Mouse (Mus musculus): ENCODE measurements around the gene Tdrd5. TPM values are rescaled to one million over a fixed set of nuclear protein-coding genes. Genes with fewer than 3 reads are reported as not detected.
A peak's percentile ranks its signal among the peaks of the same experiment; 100 is the strongest.
"Not testable (repeated sequence)": the region's sequence is repeated elsewhere in the genome, so short reads cannot be mapped to it uniquely, and the experiment has no call there.

The Tdrd5 gene
- polyA plus RNA-seq, 1 experiment, result 17.1 TPM

DNA sequence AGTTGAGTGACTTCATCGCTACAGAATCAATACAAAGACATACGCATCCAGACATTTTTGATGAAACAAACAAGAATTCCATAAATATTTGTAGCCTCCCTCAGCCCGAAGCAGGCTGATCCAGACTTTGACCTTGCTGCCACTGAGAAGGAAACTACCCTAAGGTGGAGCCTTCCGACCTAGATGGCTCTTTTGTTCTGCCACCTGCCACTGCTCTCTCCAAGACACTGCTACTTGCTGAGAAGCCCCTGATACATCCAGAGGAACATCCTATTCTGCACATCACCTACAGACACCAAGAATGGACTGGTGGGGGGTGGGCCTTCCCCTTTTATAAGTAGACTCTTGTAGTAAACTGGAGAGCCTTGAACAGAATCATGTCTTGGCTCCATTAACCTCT lies 52.4 kb downstream of the Tdrd5 start:
- not testable (repeated sequence) for H3K36me3 ChIP-seq (ENCODE audit: control insufficient read depth, insufficient read depth, low read length, poor library complexity, severe bottlenecking); H3K9me3 ChIP-seq (replicated peaks; ENCODE audit: control insufficient read depth, insufficient read depth, low read length, poor library complexity, severe bottlenecking); H3K27ac ChIP-seq (ENCODE audit: insufficient read depth, low read length); H3K27me3 ChIP-seq (ENCODE audit: control insufficient read depth, insufficient read depth, low read length, poor library complexity, severe bottlenecking); H3K4me1 ChIP-seq (ENCODE audit: control insufficient read depth, insufficient read depth, low read length); H3K9ac ChIP-seq (ENCODE audit: low read depth, poor library complexity, severe bottlenecking); H3K4me3 ChIP-seq (ENCODE audit: low read depth, low read length)
- TF ChIP-seq EP300 (IDR thresholded peaks at IDR 0.05; ENCODE audit: insufficient read depth, low read depth, low read length), result peak; percentile 70; the same call in 1 of the 2 replicates

DNA sequence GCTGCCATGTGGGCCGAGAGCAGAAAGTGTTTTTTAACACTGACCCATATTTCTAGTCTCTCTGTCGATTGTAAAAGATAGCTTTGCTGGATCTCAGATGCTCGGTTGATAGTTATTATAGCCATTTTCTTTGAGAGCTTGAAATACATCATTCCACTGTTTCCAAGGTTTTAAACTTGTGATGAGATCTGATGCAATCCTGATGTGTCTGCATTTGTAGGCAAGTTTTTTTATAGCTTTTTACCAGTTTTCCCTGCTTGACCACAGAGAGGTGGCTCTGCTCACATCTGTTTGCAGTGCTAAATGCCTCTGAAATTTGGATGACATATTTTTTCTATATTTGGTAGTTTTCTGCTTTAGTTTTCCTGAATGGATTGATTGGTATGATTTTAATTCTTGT lies 55.6 kb downstream of the Tdrd5 start:
- Histone ChIP-seq H3K27ac (ENCODE audit: insufficient read depth, low read length) (no peak overlapping the region), H3K36me3 (ENCODE audit: control insufficient read depth, insufficient read depth, low read length, poor library complexity, severe bottlenecking) (no peaks in the 10 kb centered on the region), H3K4me1 (ENCODE audit: control insufficient read depth, insufficient read depth, low read length) (peaks cover 1% of the 10 kb centered on the region), H3K9me3 (replicated peaks; ENCODE audit: control insufficient read depth, insufficient read depth, low read length, poor library complexity, severe bottlenecking) (no peaks in the 10 kb centered on the region), H3K9ac (ENCODE audit: low read depth, poor library complexity, severe bottlenecking) (no peak overlapping the region), H3K4me3 (ENCODE audit: low read depth, low read length) (no peak overlapping the region), H3K27me3 (ENCODE audit: control insufficient read depth, insufficient read depth, low read length, poor library complexity, severe bottlenecking) (no peaks in the 10 kb centered on the region)
- TF ChIP-seq CTCF (IDR thresholded peaks at IDR 0.05; ENCODE audit: low read depth, low read length) (no peak), POLR2A (IDR thresholded peaks at IDR 0.05; ENCODE audit: insufficient read depth, low read length) (no peak), EP300 (IDR thresholded peaks at IDR 0.05; ENCODE audit: insufficient read depth, low read depth, low read length) (no peak)

DNA sequence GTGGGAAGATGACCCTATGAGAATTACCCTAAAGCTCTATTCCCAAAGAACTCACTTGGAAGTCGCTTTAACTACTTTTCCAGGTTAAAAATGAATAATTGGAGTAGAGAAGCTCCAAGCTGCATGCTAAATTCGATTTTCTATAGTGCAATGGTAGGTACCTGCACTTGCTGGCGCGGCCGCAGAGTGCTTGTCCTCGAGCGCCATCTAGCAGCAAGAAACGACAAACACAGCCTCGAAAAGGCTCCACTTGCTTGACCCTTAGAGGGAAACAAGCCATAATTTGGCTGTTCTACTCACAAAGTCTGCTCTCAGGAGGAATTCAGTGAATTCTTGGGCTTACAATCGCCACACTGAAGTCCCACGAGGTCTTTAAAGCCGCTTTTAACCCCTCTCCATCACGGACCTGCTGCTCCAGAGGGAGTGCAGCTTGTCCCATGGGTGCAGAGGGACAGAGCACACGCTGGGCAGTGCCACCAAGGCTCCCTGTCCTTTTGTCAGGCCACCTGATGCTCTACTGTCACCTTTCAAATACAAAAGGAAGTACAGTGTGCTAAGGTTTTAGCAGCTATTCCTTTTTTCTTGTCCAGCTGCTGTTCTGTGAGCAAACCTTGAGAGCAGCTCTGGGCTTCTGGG lies 61.6 kb downstream of the Tdrd5 start:
- Histone ChIP-seq H3K9me3 (replicated peaks; ENCODE audit: control insufficient read depth, insufficient read depth, low read length, poor library complexity, severe bottlenecking) (no peaks in the 10 kb centered on the region), H3K4me3 (ENCODE audit: low read depth, low read length) (no peak overlapping the region), H3K9ac (ENCODE audit: low read depth, poor library complexity, severe bottlenecking) (no peak overlapping the region), H3K36me3 (ENCODE audit: control insufficient read depth, insufficient read depth, low read length, poor library complexity, severe bottlenecking) (no peaks in the 10 kb centered on the region), H3K27ac (ENCODE audit: insufficient read depth, low read length) (no peak overlapping the region), H3K4me1 (ENCODE audit: control insufficient read depth, insufficient read depth, low read length) (no peaks in the 10 kb centered on the region), H3K27me3 (ENCODE audit: control insufficient read depth, insufficient read depth, low read length, poor library complexity, severe bottlenecking) (no peaks in the 10 kb centered on the region)
- TF ChIP-seq CTCF (IDR thresholded peaks at IDR 0.05; ENCODE audit: low read depth, low read length), result peak; percentile 84
- no peak for TF ChIP-seq EP300 (IDR thresholded peaks at IDR 0.05; ENCODE audit: insufficient read depth, low read depth, low read length)
- TF ChIP-seq POLR2A (IDR thresholded peaks at IDR 0.05; ENCODE audit: insufficient read depth, low read length), result no peak

DNA sequence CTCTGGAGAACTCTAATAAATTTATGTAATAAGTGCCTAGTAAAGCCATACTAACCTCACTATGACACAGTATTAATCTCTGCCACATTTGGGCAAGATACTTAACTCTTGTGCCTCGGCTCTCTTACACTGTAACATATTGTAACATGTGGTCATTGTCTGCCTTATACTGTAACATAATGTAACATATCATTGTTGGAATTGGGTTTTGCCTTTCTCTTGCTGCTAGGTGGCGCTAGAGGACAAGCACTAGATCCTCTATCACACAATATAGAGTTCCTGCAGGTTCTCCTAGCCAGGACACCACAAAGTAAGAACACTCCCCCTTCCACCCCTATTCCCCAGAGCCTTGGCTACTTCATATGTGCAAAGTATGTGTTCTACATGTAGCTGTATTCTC lies 62.4 kb downstream of the Tdrd5 start:
- Histone ChIP-seq H3K9ac (ENCODE audit: low read depth, poor library complexity, severe bottlenecking) (no peak overlapping the region), H3K9me3 (replicated peaks; ENCODE audit: control insufficient read depth, insufficient read depth, low read length, poor library complexity, severe bottlenecking) (no peaks in the 10 kb centered on the region), H3K27ac (ENCODE audit: insufficient read depth, low read length) (no peak overlapping the region), H3K36me3 (ENCODE audit: control insufficient read depth, insufficient read depth, low read length, poor library complexity, severe bottlenecking) (no peaks in the 10 kb centered on the region), H3K4me3 (ENCODE audit: low read depth, low read length) (no peak overlapping the region), H3K4me1 (ENCODE audit: control insufficient read depth, insufficient read depth, low read length) (no peaks in the 10 kb centered on the region), H3K27me3 (ENCODE audit: control insufficient read depth, insufficient read depth, low read length, poor library complexity, severe bottlenecking) (no peaks in the 10 kb centered on the region)
- TF ChIP-seq EP300 (IDR thresholded peaks at IDR 0.05; ENCODE audit: insufficient read depth, low read depth, low read length), result no peak
- TF ChIP-seq CTCF (IDR thresholded peaks at IDR 0.05; ENCODE audit: low read depth, low read length), result peak; percentile 35
- no peak for TF ChIP-seq POLR2A (IDR thresholded peaks at IDR 0.05; ENCODE audit: insufficient read depth, low read length)

DNA sequence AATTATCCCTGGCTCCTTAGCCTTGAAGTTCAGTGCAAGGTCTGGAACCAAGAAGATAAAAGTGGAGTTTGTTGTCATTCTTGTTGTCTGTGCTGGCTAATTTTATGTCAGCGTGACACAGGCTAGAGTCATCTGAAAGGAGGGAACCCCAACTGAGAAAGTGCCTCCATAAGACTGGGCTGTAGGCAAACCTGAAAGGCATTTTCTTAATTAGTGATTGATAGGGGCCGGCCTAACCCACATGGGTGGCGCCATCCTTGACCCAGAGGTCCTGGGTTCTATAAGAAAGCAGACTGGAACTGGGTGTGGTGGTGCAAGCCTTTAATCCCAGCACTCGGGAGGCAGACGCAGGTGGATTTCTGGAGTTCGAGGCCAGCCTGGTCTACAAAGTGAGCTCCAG lies 72.3 kb downstream of the Tdrd5 start:
- H3K36me3 ChIP-seq (ENCODE audit: control insufficient read depth, insufficient read depth, low read length, poor library complexity, severe bottlenecking), result no peaks in the 10 kb centered on the region
- no peak overlapping the region for H3K4me3 ChIP-seq (ENCODE audit: low read depth, low read length)
- no peak overlapping the region for H3K27ac ChIP-seq (ENCODE audit: insufficient read depth, low read length)
- H3K4me1 ChIP-seq (ENCODE audit: control insufficient read depth, insufficient read depth, low read length), result no peaks in the 10 kb centered on the region
- H3K9ac ChIP-seq (ENCODE audit: low read depth, poor library complexity, severe bottlenecking), result no peak overlapping the region
- no peak for TF ChIP-seq CTCF (IDR thresholded peaks at IDR 0.05; ENCODE audit: low read depth, low read length)
- TF ChIP-seq POLR2A (IDR thresholded peaks at IDR 0.05; ENCODE audit: insufficient read depth, low read length), result no peak
- TF ChIP-seq EP300 (IDR thresholded peaks at IDR 0.05; ENCODE audit: insufficient read depth, low read depth, low read length), result no peak
- H3K9me3 ChIP-seq (replicated peaks; ENCODE audit: control insufficient read depth, insufficient read depth, low read length, poor library complexity, severe bottlenecking), result no peaks in the 10 kb centered on the region
- no peaks in the 10 kb centered on the region for H3K27me3 ChIP-seq (ENCODE audit: control insufficient read depth, insufficient read depth, low read length, poor library complexity, severe bottlenecking)

- no peaks in the 10 kb centered on the region for H3K9me3 ChIP-seq (replicated peaks; ENCODE audit: control insufficient read depth, insufficient read depth, low read length, poor library complexity, severe bottlenecking)
- H3K4me1 ChIP-seq (ENCODE audit: control insufficient read depth, insufficient read depth, low read length), result no peaks in the 10 kb centered on the region
- H3K4me3 ChIP-seq (ENCODE audit: low read depth, low read length), result no peak overlapping the region
- no peak overlapping the region for H3K9ac ChIP-seq (ENCODE audit: low read depth, poor library complexity, severe bottlenecking)
- no peaks in the 10 kb centered on the region for H3K27me3 ChIP-seq (ENCODE audit: control insufficient read depth, insufficient read depth, low read length, poor library complexity, severe bottlenecking)
- no peaks in the 10 kb centered on the region for H3K36me3 ChIP-seq (ENCODE audit: control insufficient read depth, insufficient read depth, low read length, poor library complexity, severe bottlenecking)
- no peak overlapping the region for H3K27ac ChIP-seq (ENCODE audit: insufficient read depth, low read length)
- no peak for TF ChIP-seq POLR2A (IDR thresholded peaks at IDR 0.05; ENCODE audit: insufficient read depth, low read length)
- TF ChIP-seq EP300 (IDR thresholded peaks at IDR 0.05; ENCODE audit: insufficient read depth, low read depth, low read length), result no peak
- TF ChIP-seq CTCF (IDR thresholded peaks at IDR 0.05; ENCODE audit: low read depth, low read length), result no peak
These were observed 73.0 kb downstream of the Tdrd5 start for GRCm38 (mm10) chr1:156230339-156231089.
